In the genomic region with DNA sequence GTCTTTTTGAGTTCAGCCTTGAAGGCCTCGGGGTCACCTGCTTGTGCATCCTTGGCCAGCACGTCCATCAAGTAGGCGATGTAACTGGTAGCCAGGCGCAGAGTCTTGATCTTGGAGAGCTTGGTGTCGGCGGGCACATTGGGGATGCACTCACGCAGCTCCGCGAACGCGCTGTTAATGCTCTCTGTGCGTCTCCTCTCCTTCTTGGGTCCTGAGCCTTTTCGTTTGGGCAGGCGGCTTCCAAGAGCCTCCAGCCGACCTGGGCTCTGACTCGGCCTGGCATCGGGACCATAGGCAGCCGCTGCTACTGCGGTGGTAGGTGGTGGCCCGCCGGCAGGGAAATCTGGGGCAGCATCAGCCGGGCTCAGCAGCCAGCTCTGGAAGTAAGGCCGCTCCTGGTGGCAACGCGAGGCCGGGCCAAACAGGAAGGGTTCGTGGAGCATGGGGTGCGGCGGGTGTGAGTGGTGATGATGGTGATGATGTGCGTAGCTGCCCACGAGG, we compare ENCODE assay signal across 11 mouse cellular contexts. TPM values are rescaled to one million over a fixed set of nuclear protein-coding genes. Genes with fewer than 3 reads are reported as not detected.
DNase-seq lines count a peak whose midpoint lies in the region; ATAC-seq and TF ChIP-seq lines count a peak whose summit lies in the region.
"Had no signal": no experiment of that assay in that cellular context is flagged by ENCODE, and none has a peak within 500 bp of the region (broad histone marks: within the 10 kb centered on the region; RNA-seq: fewer than 3 reads in every experiment).

No protein-coding gene starts in this region.

- TF ChIP-seq POLR2A in ES-Bruce4 (IDR thresholded peaks at IDR 0.05; ENCODE audit: insufficient read depth, low read length): no peak

- in situ Hi-C loops in ES-E14 (cut with MboI; ENCODE audit: low sequenced_read_pairs in 2 of 2, unreplicated experiment in 2 of 2): no loop called here

- ATAC-seq in heart, postnatal 0 days (ENCODE audit: insufficient read depth, low read depth): no peak
- ATAC-seq in erythroblast, adult 5-6 weeks (replicated peaks; ENCODE audit: low FRiP score, poor library complexity, severe bottlenecking): no peak

- 0 out of 2 replicates have a peak overlapping the region, but pooled peaks have one; percentile 35 for H3K9ac ChIP-seq in heart, postnatal 0 days (replicated peaks; ENCODE audit: low read depth, low read length)
- H3K9ac ChIP-seq in ES-Bruce4 (ENCODE audit: low read depth, poor library complexity, severe bottlenecking) (peak overlapping the region; percentile 3; the same call in 1 of the 2 replicates), ES-E14 (ENCODE audit: insufficient read depth, low read depth, low read length, poor library complexity, severe bottlenecking) (no peak overlapping the region)

- H3K9me3 ChIP-seq in heart, postnatal 0 days (replicated peaks; ENCODE audit: control insufficient read depth, low read length): no peaks in the 10 kb centered on the region
- no peaks in the 10 kb centered on the region for H3K9me3 ChIP-seq in ES-Bruce4 (replicated peaks; ENCODE audit: control insufficient read depth, insufficient read depth, low read length, poor library complexity, severe bottlenecking)
- no peaks in the 10 kb centered on the region for H3K9me3 ChIP-seq in ES-E14 (ENCODE audit: control insufficient read depth, insufficient read depth, low read depth, low read length)
- no peaks in the 10 kb centered on the region for H3K9me3 ChIP-seq in limb, embryonic 10.5 days (replicated peaks)

- peak overlapping the region; percentile 50; the same call in 1 of the 2 replicates for H3K27ac ChIP-seq in heart, postnatal 0 days (ENCODE audit: low read depth)
- H3K27ac ChIP-seq in ES-Bruce4 (ENCODE audit: insufficient read depth, low read length) (no peak overlapping the region), ES-E14 (ENCODE audit: insufficient read depth, low read depth, low read length, poor library complexity, severe bottlenecking) (no peak overlapping the region)
- peak overlapping the region; percentile 6 for H3K27ac ChIP-seq in limb, embryonic 10.5 days

- peak overlapping the region; percentile 37 for H3K4me3 ChIP-seq in heart, postnatal 0 days (ENCODE audit: low read depth, low read length)
- peak overlapping the region; percentile 35 for H3K4me3 ChIP-seq in ES-Bruce4 (ENCODE audit: low read depth, low read length)
- peak overlapping the region; percentile 14 to 49; a peak in 3 of 4 replicates for H3K4me3 ChIP-seq in ES-E14 (ENCODE audit: insufficient read depth in 1 of 2, low read depth in 1 of 2, low read length in 2 of 2, poor library complexity in 1 of 2, severe bottlenecking in 1 of 2)
- peak overlapping the region; percentile 48 for H3K4me3 ChIP-seq in limb, embryonic 10.5 days

- 15% methylated on average over 31 of the region's 31 CpGs for WGBS in heart, postnatal 0 days
- under 1% methylated on average over 31 of the region's 31 CpGs for WGBS in limb, embryonic 10.5 days

- H3K27me3 ChIP-seq in heart, postnatal 0 days (ENCODE audit: control insufficient read depth, insufficient read depth, low read length): peaks cover 89% of the 10 kb centered on the region
- peaks cover 40% of the 10 kb centered on the region for H3K27me3 ChIP-seq in ES-Bruce4 (ENCODE audit: control insufficient read depth, insufficient read depth, low read length, poor library complexity, severe bottlenecking)
- H3K27me3 ChIP-seq in limb, embryonic 10.5 days (ENCODE audit: low read depth, poor library complexity, severe bottlenecking): peaks cover 100% of the 10 kb centered on the region

- peak overlapping the region; percentile 48 for H3K4me2 ChIP-seq in heart, postnatal 0 days (ENCODE audit: low read depth, low read length)

- intact Hi-C loops in heart, postnatal 14 days (cut with DNase I): no loop called here

- H3K4me1 ChIP-seq in heart, postnatal 0 days (ENCODE audit: control insufficient read depth, insufficient read depth): peaks cover 14% of the 10 kb centered on the region
- H3K4me1 ChIP-seq in ES-Bruce4 (ENCODE audit: control insufficient read depth, insufficient read depth, low read length) (peaks cover 2% of the 10 kb centered on the region), ES-E14 (ENCODE audit: control insufficient read depth in 2 of 2, insufficient read depth in 2 of 2, low read length in 2 of 2, poor library complexity in 1 of 2) (peaks cover 0 to 10% of the 10 kb centered on the region in 2 experiments; a peak in 2 of 4 replicates)
- H3K4me1 ChIP-seq in limb, embryonic 10.5 days: peaks cover 74% of the 10 kb centered on the region

- TF ChIP-seq EP300 in heart, postnatal 0 days (IDR thresholded peaks at IDR 0.05; ENCODE audit: low read depth): no peak
- TF ChIP-seq EP300 in ES-Bruce4 (IDR thresholded peaks at IDR 0.05; ENCODE audit: insufficient read depth, low read depth, low read length): no peak

- no peaks in the 10 kb centered on the region for H3K36me3 ChIP-seq in heart, postnatal 0 days (replicated peaks; ENCODE audit: control insufficient read depth, insufficient read depth, low read length)
- H3K36me3 ChIP-seq in ES-Bruce4 (ENCODE audit: control insufficient read depth, insufficient read depth, low read length, poor library complexity, severe bottlenecking) (no peaks in the 10 kb centered on the region), ES-E14 (ENCODE audit: control insufficient read depth, insufficient read depth, low read length, poor library complexity, severe bottlenecking) (no peaks in the 10 kb centered on the region)
- H3K36me3 ChIP-seq in limb, embryonic 10.5 days: no peaks in the 10 kb centered on the region

- DNase-seq in heart, postnatal 0 days (ENCODE audit: low spot score): no peak
- no peak for DNase-seq in heart, postnatal 14 days
- no peak for DNase-seq in ES-E14 (ENCODE audit: low read depth, low spot score)
- DNase-seq in limb, embryonic 10.5 days (ENCODE audit: low spot score): peak; percentile 69
- DNase-seq in adrenal gland, postnatal 14 days: no peak
- DNase-seq in urinary bladder, postnatal 25 days (ENCODE audit: low spot score): no peak
- DNase-seq: adrenal gland, adult 2 months; cerebellum, adult 11-12 months had no signal

- no peak for TF ChIP-seq CTCF in heart, postnatal 0 days (IDR thresholded peaks at IDR 0.05; ENCODE audit: low read depth)
- TF ChIP-seq CTCF in ES-Bruce4 (IDR thresholded peaks at IDR 0.05; ENCODE audit: low read depth, low read length): no peak

TF ChIP-seq in ES-E14, 5 proteins besides CTCF, POLR2A, EP300 and RAD21:
- no peak for TF ChIP-seq CHD2 (IDR thresholded peaks at IDR 0.05; ENCODE audit: low read depth, low read length)
- no peak for TF ChIP-seq ZC3H11A (IDR thresholded peaks at IDR 0.05; ENCODE audit: borderline replicate concordance, low read depth, low read length)
- no peak for TF ChIP-seq ZNF384 (IDR thresholded peaks at IDR 0.05; ENCODE audit: low read depth, low read length)
- no peak for TF ChIP-seq HCFC1 (IDR thresholded peaks at IDR 0.05; ENCODE audit: borderline replicate concordance, insufficient read depth, low read length)
- TF ChIP-seq MAFK (IDR thresholded peaks at IDR 0.05; ENCODE audit: insufficient read depth, low read depth, low read length): no peak

RNA-seq across cellular contexts. Expression of gene Hand1, which starts 1.3 kb away (rescaled TPM):
- total RNA-seq in heart, postnatal 0 days (2014; rRNA removed; ENCODE audit: low replicate concordance): 2.0 TPM in 1 of 2 replicates, not detected in the other
- 2.7 and 3.3 TPM in 2 replicates for polyA plus RNA-seq in heart, postnatal 0 days (2015; fragmentation: Nextera tagmentation; extraction: Ambion mirVana)
- not detected for total RNA-seq in heart, postnatal 14 days (2021)
- polyA plus RNA-seq in ES-Bruce4 (2011; ENCODE audit: insufficient read depth, insufficient read length, low read depth, missing spikeins): 3.7 and 7.0 TPM in 2 replicates
- total RNA-seq in ES-E14 (2012; rRNA removed): 1.5 and 6.5 TPM in 2 replicates
- polyA plus RNA-seq in limb, embryonic 10.5 days (2016; fragmentation: Nextera tagmentation; extraction: Ambion mirVana): 3.3 and 8.5 TPM in 2 replicates
- not detected in 2 replicates for total RNA-seq in erythroblast, adult 5-6 weeks (2015; ENCODE audit: low replicate concordance)
- total RNA-seq in erythroblast, adult 5-6 weeks (2017; ENCODE audit: low replicate concordance): not detected in 2 replicates
- total RNA-seq in adrenal gland, postnatal 14 days (2021): 12.0 and 14.7 TPM in 2 replicates
- polyA plus RNA-seq: gonadal fat pad, adult 2 months had no signal

RNA-seq across cellular contexts. Expression of gene Sap30l, which starts 29.9 kb away (rescaled TPM):
- total RNA-seq in heart, postnatal 0 days (2014; rRNA removed; ENCODE audit: low replicate concordance): 16.8 and 28.7 TPM in 2 replicates
- polyA plus RNA-seq in heart, postnatal 0 days (2015; fragmentation: Nextera tagmentation; extraction: Ambion mirVana): 8.2 and 8.3 TPM in 2 replicates
- total RNA-seq in heart, postnatal 14 days (2021): 10 to 100 TPM; 34.3 to 35.6 TPM
- 15.2 and 19.8 TPM in 2 replicates for polyA plus RNA-seq in ES-Bruce4 (2011; ENCODE audit: insufficient read depth, insufficient read length, low read depth, missing spikeins)
- total RNA-seq in ES-E14 (2012; rRNA removed): 25.7 and 29.2 TPM in 2 replicates
- 11.2 and 12.4 TPM in 2 replicates for polyA plus RNA-seq in limb, embryonic 10.5 days (2016; fragmentation: Nextera tagmentation; extraction: Ambion mirVana)
- total RNA-seq in erythroblast, adult 5-6 weeks (2015; ENCODE audit: low replicate concordance): 4.8 and 7.9 TPM in 2 replicates
- 4.4 and 4.7 TPM in 2 replicates for total RNA-seq in erythroblast, adult 5-6 weeks (2017; ENCODE audit: low replicate concordance)
- 47.2 and 48.8 TPM in 2 replicates for total RNA-seq in adrenal gland, postnatal 14 days (2021)

Comparison
In these comparisons a context has a peak if more than half of its experiments do, and no peak if none do; other contexts are left out.
1. H3K27ac ChIP-seq: peak in heart, postnatal 0 days (single experiment) and limb, embryonic 10.5 days (single experiment); none in ES-Bruce4 (single experiment) and ES-E14 (single experiment).
2. Peak in every context shown above with its lines, with median percentiles within 50 percentile points of each other: H3K4me3 ChIP-seq.